Mouse (Mus musculus) macrophage (primary cell): ENCODE data around the gene Pitpnc1. TPM values are rescaled to one million over a fixed set of nuclear protein-coding genes. Genes with fewer than 3 reads are reported as not detected.
A peak's percentile ranks its signal among the peaks of the same experiment; 100 is the strongest.

Experiments used
- H3K27ac ChIP-seq: fragments of 350-480 bp; formaldehyde crosslinking; 2 replicates; pipeline ENCODE4 v1.9.0; 2021
- H3K36me3 ChIP-seq: fragments of 350-480 bp; formaldehyde crosslinking; 2 replicates; pipeline ENCODE4 v1.9.0; 2021; ENCODE audit errors: inconsistent target
- H3K4me3 ChIP-seq: fragments of 350-480 bp; formaldehyde crosslinking; 2 replicates; pipeline ENCODE4 v1.9.0; 2021; ENCODE audit errors: inconsistent target
- H3K79me2 ChIP-seq: fragments of 350-480 bp; formaldehyde crosslinking; 2 replicates; pipeline ENCODE4 v1.9.0; 2021; ENCODE audit errors: inconsistent target
- WGBS: methylation state at CpG from one replicate; pipeline ENCODE4 v1.1.7; 2026; ENCODE audit warnings: inconsistent platforms; ENCODE audit not compliant: missing documents; 5-methylcytosine and 5-hydroxymethylcytosine counted together
- polyA plus RNA-seq: library from polyadenylated mRNA; stranded (reverse); fragments of 250-400 nt; gene quantifications from 3 replicates; pipeline ENCODE4 v1.2.4, GENCODE M21; 2018; ENCODE audit warnings: inconsistent platforms

Pitpnc1 gene
- polyA plus RNA-seq, 1 experiment from 2014 or later = 50.1 TPM

DNA sequence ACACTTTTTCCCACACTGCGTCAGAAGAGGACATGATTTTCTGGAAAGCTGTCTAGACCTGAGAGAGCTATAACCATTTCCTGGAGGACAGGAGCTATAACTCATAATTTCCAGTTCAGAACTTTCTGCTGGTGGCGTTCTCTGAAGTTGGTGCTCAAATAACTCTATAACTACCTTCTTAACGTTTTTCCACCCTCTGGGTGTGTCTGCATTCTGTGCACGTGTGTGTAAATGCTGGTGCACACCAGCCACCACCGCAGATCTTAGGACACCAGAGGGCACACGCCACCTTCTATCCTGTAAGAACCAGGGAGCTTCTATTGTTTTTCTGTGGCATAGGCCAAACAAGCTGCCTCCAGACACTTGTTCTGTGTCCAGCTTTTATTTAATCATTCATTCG lies 11.5 kb downstream of the Pitpnc1 start:
- Histone ChIP-seq H3K4me3 (no peak overlapping the region), H3K27ac (no peak overlapping the region), H3K36me3 (no peaks in the 10 kb centered on the region), H3K79me2 (peaks cover 90% of the 10 kb centered on the region)
- WGBS = 88% methylated on average over 7 of the region's 7 CpGs

DNA sequence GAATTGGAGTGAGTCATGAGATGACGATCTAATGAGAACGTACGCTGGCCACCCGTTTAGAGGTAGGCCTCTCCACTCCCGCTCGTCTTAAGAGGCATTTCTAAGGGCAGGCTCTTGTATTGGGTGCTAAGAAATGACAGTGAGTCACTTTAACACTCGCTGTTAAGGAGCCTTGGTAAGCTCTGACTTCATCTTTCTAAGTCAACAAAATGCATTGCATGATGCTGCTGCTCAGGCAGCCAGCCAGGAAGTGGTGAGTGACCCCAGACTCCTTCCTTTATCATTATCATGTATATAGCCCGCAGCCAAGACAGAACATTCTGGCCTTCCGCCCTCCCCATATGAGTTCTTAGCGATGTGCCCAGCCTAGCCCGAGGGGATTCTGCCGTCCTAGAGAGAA lies 12.2 kb downstream of the Pitpnc1 start:
- peaks cover 90% of the 10 kb centered on the region for H3K79me2 ChIP-seq
- H3K36me3 ChIP-seq = no peaks in the 10 kb centered on the region
- H3K27ac ChIP-seq = no peak overlapping the region
- H3K4me3 ChIP-seq = no peak overlapping the region
- 81% methylated on average over 12 of the region's 12 CpGs for WGBS

DNA sequence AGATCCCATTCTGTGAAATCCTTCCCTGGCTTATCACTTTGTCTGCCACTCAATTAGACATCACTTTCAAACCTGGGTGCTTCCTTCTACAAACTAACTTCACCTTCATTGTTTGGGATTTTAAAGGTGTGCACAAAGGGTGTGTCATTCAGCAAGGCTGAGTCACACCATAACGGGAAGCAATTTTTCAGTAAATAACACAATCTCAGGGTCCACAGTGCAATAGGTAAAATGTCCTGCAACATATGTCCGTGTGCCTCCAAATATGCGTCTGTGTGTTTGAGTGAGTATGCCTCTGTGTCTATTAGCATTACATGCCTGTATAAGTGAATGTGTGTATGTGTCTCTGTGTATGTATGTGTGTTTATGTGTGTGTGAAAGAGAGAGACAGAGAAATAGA lies 13.2 kb downstream of the Pitpnc1 start:
- WGBS = 90% methylated on average over 3 of the region's 3 CpGs
- Histone ChIP-seq H3K4me3 (no peak overlapping the region), H3K36me3 (no peaks in the 10 kb centered on the region), H3K79me2 (peaks cover 83% of the 10 kb centered on the region), H3K27ac (no peak overlapping the region)

DNA sequence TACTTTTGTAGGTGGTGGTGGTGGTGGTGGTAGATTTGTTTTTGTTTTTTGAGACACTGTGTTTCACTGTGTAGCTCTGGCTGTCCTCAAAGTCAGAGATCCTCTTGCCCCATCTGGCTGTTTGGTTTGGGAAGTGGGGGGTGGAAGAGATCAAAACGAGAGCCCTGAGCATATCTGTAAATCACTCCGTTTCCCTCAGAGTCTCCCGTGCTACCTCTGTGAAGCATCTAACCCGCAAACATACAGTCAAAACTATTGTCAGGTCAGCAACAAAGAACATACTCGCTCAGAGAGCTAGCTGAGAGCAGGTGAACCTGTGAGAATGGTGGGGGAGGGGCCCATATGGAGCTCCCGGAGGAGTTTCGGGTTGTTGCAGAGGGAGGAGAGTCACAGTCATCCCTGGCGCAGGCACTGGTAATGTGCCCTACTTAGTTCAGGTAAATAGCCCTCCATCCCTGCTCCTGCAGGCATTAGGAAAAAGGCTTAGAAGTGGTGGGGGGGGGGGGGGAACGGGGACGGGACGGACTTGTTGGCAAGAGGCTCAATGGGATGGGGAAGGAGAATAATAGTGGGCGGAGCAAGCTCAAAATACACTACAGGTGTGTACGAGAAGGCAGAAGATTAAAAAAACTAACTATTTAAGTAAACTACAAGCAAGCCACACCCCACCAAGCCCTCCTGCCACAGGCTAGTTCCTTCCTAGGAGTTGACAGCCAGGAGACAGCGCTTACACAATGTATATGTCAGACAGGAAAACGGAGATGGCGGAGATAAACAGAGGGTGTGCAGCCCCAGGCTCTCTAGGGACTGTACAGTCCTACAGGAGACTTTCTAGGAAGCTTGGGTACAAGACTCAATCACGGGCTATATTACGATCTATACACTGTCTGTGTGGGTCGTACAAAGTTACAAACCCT lies 15.7 kb downstream of the Pitpnc1 start:
- H3K27ac ChIP-seq = no peak overlapping the region
- no peak overlapping the region for H3K4me3 ChIP-seq
- H3K79me2 ChIP-seq = peaks cover 67% of the 10 kb centered on the region; the same call in 1 of the 2 replicates
- no peaks in the 10 kb centered on the region for H3K36me3 ChIP-seq
- WGBS = 45% methylated on average over 19 of the region's 19 CpGs

DNA sequence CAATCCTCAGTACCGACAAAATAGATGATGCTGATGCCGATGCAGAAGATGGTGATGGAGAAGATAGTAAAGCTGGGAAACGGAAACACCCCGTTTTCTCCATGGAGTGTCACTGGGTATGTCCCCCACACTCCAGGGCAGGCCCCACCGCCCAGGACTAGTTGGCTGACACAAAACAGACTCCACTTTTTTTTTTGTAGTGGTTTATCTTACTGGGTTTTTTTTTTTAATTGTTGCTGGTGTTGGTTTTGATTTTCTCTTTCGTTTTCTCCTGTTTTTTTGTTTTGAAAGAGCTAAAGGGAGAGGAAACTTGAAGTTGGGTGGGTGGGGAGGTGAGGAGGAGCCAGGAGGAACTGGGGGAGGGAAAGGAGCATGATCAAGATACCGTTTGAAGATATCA lies 18.4 kb downstream of the Pitpnc1 start:
- Histone ChIP-seq H3K79me2 (peaks cover 73% of the 10 kb centered on the region; the same call in 1 of the 2 replicates), H3K36me3 (no peaks in the 10 kb centered on the region), H3K27ac (no peak overlapping the region), H3K4me3 (no peak overlapping the region)
- 64% methylated on average over 7 of the region's 7 CpGs for WGBS

DNA sequence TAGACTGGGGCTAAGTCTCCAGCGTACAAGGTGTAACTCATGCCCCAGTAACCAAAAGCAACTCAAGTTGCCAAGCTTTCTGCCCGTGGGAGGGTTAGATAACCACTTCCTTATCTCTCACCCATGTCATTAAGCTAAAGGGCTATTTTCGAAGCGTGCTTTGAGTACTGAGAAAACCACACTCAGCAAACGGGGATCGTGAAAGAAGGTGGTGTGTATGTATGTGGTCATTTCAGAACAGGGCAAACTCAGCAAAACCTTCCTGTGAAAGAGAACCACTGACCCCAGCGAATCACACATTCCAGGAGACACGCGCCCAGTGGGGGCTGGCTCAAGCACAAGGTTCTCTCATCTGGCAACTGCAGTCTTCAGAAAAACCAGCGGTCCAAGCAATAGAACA lies 19.4 kb downstream of the Pitpnc1 start:
- peak overlapping the region; percentile 19; the same call in 1 of the 2 replicates for H3K27ac ChIP-seq
- no peak overlapping the region for H3K4me3 ChIP-seq
- WGBS = 4% methylated on average over 9 of the region's 10 CpGs
- H3K36me3 ChIP-seq = no peaks in the 10 kb centered on the region
- peaks cover 74% of the 10 kb centered on the region; the same call in 1 of the 2 replicates for H3K79me2 ChIP-seq

DNA sequence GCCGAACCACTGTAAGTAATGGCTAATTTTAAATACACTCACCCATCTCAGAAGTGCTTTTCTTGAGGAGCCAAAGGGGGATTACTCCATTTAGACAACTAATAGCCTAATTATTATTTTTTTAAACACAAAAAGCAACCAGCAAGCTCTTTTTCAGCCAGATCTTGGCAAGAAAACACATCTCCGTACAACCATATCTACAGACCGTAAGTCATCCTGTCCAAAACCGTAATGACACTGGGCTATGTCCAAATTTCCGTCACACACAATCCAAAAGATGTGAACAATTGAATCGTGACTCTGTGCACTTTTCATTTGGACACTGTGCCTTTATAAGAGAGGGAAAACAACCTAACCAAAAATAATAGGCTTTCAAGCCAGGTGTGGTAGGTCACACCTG lies 20.4 kb downstream of the Pitpnc1 start:
- Histone ChIP-seq H3K36me3 (no peaks in the 10 kb centered on the region), H3K79me2 (peaks cover 74% of the 10 kb centered on the region; the same call in 1 of the 2 replicates), H3K27ac (no peak overlapping the region), H3K4me3 (no peak overlapping the region)
- 83% methylated on average over 6 of the region's 6 CpGs for WGBS

DNA sequence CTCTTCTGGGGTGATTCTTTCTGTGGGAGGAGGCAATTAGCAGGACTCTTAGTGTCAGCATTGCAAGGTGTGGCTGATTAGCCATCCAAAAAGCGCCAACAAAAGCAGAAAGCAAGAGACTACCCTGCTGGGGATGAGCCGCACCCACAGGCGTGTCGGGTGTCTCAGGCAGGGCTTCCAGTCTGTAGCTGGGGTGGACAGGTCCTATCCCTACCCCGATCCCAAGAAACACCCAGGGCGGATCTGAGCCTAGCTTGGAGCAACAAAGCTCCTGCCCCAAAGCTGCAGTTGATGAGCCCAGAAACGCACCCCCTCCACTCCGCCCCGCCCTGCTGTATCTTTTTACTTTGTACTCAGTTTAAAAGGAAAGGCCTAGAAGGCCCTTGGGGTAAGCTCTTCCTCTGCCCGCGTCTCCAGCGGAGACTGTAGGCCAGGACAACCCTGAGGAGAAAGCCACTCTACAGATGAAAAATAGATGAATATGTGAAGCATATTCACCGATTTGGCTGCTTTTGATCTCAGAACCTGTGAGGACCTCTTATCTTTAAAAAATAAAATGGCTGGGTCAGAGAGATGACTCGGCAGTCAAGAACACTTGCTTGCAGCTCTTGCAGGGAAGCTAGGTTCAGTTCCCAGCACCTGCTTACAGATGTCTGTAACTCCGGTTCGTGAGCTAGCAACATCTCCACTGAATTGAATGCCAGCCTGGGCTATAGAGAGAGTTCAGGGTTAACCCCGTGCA lies 21.2 kb downstream of the Pitpnc1 start:
- no peak overlapping the region for H3K4me3 ChIP-seq
- peaks cover 74% of the 10 kb centered on the region; the same call in 1 of the 2 replicates for H3K79me2 ChIP-seq
- H3K27ac ChIP-seq = no peak overlapping the region
- H3K36me3 ChIP-seq = no peaks in the 10 kb centered on the region
- 90% methylated on average over 17 of the region's 17 CpGs for WGBS

DNA sequence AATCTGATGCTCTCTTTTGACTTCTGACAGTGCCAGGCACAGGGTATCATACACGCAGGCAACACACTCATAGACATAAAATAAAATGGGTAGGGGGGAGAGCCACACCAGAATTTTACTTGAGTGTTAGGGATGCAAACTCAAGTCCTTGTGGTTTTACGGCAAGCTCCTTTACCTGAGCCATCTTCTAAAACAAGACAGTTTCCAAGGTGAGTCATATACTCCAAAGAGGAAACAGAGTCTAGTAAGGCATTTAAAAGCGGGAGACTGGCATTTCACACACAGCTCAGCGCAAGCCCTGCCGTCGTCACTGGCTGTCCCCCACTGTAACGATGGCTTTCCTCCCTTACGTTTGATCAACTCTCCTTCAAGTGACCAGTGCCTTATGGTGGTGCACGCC lies 22.6 kb downstream of the Pitpnc1 start:
- WGBS = 92% methylated on average over 7 of the region's 9 CpGs

DNA sequence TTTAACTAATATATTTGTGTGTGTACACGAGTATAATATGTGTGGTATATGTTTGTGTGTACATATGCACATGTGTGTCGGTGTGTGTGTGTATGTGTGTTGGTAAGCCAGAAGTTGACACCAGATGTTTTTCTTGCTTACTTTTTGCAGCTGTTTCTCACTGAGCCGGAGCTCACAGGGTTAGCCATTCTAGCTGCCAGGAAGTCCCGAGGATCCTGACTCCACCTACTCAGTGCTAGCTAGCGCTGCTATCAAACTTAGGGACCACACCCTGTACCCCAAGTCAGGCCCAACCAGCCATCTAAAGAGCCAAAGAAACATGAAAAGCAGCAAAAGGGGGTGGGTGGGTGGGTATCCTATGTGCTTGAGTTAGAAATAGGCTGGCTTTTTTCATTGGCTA lies 23.1 kb downstream of the Pitpnc1 start:
- WGBS = 60% methylated on average over 5 of the region's 5 CpGs
- Histone ChIP-seq H3K27ac (no peak overlapping the region), H3K79me2 (peaks cover 80% of the 10 kb centered on the region; the same call in 1 of the 2 replicates), H3K36me3 (no peaks in the 10 kb centered on the region), H3K4me3 (no peak overlapping the region)

More for the DNA sequence above, 22.6 kb downstream of the Pitpnc1 start:
- H3K27ac ChIP-seq = no peak overlapping the region
- H3K79me2 ChIP-seq = peaks cover 74% of the 10 kb centered on the region; the same call in 1 of the 2 replicates
- H3K4me3 ChIP-seq = no peak overlapping the region
- no peaks in the 10 kb centered on the region for H3K36me3 ChIP-seq

DNA sequence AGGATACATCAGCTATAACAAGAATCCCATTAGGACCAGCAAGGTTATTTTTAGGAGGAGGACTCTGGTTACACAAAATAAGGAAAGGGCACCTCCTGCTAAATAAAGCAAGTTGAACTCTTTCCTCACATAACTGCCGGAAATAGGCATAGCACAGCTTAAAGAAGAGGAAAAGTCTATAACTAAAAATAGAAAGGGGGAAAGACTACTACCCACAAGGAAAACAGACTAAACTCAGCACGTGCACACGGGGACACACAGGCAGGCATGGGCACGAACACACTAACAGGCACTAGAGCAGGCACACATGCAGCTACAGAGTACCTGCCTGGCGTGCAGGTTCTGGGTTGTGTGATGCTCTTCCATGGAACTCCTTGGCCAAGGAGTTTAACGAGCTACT lies 23.8 kb downstream of the Pitpnc1 start:
- no peak overlapping the region for H3K4me3 ChIP-seq
- peaks cover 87% of the 10 kb centered on the region; the same call in 1 of the 2 replicates for H3K79me2 ChIP-seq
- 20% methylated on average over 6 of the region's 6 CpGs for WGBS
- no peak overlapping the region for H3K27ac ChIP-seq
- H3K36me3 ChIP-seq = no peaks in the 10 kb centered on the region

DNA sequence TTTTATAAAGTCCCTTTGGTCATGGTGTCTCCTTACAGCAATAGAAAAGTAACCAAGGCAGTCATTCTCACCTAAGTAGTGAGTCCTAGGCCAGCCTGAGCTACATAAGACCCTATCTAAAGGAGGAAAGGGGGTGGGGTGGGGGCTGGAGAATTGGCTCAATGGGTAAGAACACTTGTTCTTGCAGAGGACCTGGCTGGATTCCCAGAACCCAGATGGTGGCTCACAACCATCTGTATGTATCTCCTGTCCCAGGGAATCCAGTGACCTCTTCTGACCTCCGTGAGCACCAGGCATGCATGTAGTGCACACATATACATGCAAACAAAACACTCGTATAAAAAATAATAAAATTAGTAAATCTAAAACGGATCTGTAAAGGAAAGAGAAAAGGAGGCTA lies 24.8 kb downstream of the Pitpnc1 start:
- WGBS = 96% methylated on average over 3 of the region's 3 CpGs
- no peak overlapping the region for H3K4me3 ChIP-seq
- H3K79me2 ChIP-seq = peaks cover 89% of the 10 kb centered on the region; the same call in 1 of the 2 replicates
- no peak overlapping the region for H3K27ac ChIP-seq
- H3K36me3 ChIP-seq = no peaks in the 10 kb centered on the region

DNA sequence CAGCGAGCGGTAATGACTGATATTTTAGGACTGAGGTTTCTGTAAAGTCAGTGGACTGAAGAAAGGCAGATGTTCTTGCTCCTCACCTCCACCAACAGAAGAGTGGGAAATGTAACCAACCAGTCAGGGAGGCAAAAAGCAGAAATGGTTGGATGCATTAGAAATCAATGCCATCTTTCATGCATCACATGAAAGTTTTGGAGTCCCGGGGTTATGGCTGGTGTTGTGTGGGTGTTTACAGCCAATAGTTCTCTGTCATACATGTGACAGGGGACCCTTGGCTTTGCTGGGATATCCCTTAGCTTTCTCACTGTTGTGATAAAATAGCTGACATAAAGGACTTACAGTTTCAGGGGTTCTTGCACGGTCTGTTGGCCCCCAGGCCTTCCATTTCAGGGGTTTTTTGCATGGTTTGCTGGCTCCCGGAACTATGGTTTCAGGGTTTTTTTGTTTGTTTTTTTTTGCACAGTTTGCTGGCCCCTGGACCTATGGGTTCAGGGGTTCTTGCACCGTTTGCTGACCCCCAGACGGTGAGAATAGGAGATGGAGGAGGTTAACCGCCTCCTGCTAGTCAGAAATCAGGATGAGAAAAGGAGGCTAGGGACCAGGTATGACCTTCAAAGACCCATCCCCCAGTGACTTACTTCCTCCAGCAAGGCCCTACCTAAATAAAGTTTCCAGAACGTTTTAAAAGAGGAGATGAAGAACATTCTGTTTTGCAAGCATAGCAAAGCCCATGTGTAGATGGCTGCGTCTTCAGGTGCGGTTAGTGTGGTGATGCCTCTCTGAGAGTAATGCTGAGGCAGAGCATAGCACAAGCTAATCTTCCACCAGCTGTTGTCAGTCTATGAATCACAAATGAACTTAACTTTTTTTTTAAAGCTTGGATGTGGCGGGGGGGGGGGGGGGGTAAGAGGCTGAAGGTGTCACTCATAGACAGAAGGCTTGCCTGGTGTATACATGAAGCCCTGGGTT lies 27.1 kb downstream of the Pitpnc1 start:
- WGBS = 85% methylated on average over 12 of the region's 12 CpGs
- no peak overlapping the region for H3K4me3 ChIP-seq
- H3K36me3 ChIP-seq = no peaks in the 10 kb centered on the region
- H3K79me2 ChIP-seq = peaks cover 82% of the 10 kb centered on the region; the same call in 1 of the 2 replicates
- no peak overlapping the region for H3K27ac ChIP-seq

DNA sequence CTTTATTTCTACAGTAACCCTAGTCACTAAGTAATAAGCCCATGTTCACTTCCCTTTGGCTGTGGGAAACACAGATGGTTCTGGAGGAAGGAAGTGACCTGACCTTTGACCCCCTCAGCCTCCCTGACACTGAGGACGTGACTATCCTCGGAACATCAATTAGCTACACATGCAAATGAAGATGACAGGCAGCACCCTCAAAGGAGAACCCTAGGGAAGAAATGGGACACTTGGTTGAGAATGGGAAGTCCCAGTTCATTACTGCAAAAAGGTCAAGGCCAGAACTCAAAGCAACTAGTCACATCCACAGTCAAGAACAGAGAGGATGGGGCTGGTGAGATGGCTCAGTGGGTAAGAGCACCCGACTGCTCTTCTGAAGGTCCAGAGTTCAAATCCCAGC lies 29.4 kb downstream of the Pitpnc1 start:
- peaks cover 85% of the 10 kb centered on the region; the same call in 1 of the 2 replicates for H3K79me2 ChIP-seq
- no peak overlapping the region for H3K4me3 ChIP-seq
- no peak overlapping the region for H3K27ac ChIP-seq
- no peaks in the 10 kb centered on the region for H3K36me3 ChIP-seq
- whole genome bisulfite sequencing = 21% methylated on average over 2 of the region's 3 CpGs
